Mouse (Mus musculus): ENCODE measurements around the gene Camsap3.
"Not testable (repeated sequence)": the region's sequence is repeated elsewhere in the genome, so short reads cannot be mapped to it uniquely, and the experiment has no call there.

Gene Camsap3

GRCm38 (mm10) chr8:3586993-3587390, at the start of gene Camsap3:
Gene Camsap3 (plus strand): TSS chr8:3587293.
- DNase-seq (ENCODE audit: extremely low spot score), result no peak

- no peak for DNase-seq (ENCODE audit: extremely low spot score)
These were observed 49.4 kb upstream of the Camsap3 start for GRCm38 (mm10) chr8:3537666-3538065.

GRCm38 (mm10) chr8:3539146-3539545, 47.9 kb upstream of the Camsap3 start:
- no peak for DNase-seq (ENCODE audit: extremely low spot score)

- no peak for DNase-seq (ENCODE audit: extremely low spot score)
These were observed 47.0 kb upstream of the Camsap3 start for GRCm38 (mm10) chr8:3540076-3540475.

- no peak for DNase-seq (ENCODE audit: extremely low spot score)
These were observed 40.6 kb upstream of the Camsap3 start for GRCm38 (mm10) chr8:3546511-3546910.

- no peak for DNase-seq (ENCODE audit: extremely low spot score)
These were observed 34.9 kb upstream of the Camsap3 start for GRCm38 (mm10) chr8:3552240-3552639.

- DNase-seq (ENCODE audit: extremely low spot score), result peak; percentile 22
These were observed 31.0 kb upstream of the Camsap3 start for GRCm38 (mm10) chr8:3556114-3556513.

GRCm38 (mm10) chr8:3567641-3568371, 19.3 kb upstream of the Camsap3 start, which contains the start of gene C330021F23Rik:
Gene C330021F23Rik (plus strand): TSS chr8:3567990.
- DNase-seq (ENCODE audit: extremely low spot score), result peak; percentile 74

- peak; percentile 27 for DNase-seq (ENCODE audit: extremely low spot score)
These were observed 18.7 kb upstream of the Camsap3 start for GRCm38 (mm10) chr8:3568378-3568777.

GRCm38 (mm10) chr8:3569784-3570183, 17.3 kb upstream of the Camsap3 start:
- no peak for DNase-seq (ENCODE audit: extremely low spot score)

GRCm38 (mm10) chr8:3574546-3574945, 12.5 kb upstream of the Camsap3 start:
- DNase-seq (ENCODE audit: extremely low spot score), result no peak

GRCm38 (mm10) chr8:3576211-3576960, 10.7 kb upstream of the Camsap3 start:
- DNase-seq (ENCODE audit: extremely low spot score), result no peak

GRCm38 (mm10) chr8:3579390-3580364, 7.4 kb upstream of the Camsap3 start:
- DNase-seq (ENCODE audit: extremely low spot score), result no peak

- not testable (repeated sequence) for DNase-seq (ENCODE audit: extremely low spot score)
These were observed 5.1 kb upstream of the Camsap3 start for GRCm38 (mm10) chr8:3581961-3582360.

- DNase-seq (ENCODE audit: extremely low spot score), result no peak
These were observed 641 bp upstream of the Camsap3 start for GRCm38 (mm10) chr8:3586452-3586851.

- peak; percentile 72 for DNase-seq (ENCODE audit: extremely low spot score)
These were observed 531 bp downstream of the Camsap3 start for GRCm38 (mm10) chr8:3587391-3588257.

- DNase-seq (ENCODE audit: extremely low spot score), result peak; percentile 27
These were observed 1.2 kb downstream of the Camsap3 start for GRCm38 (mm10) chr8:3588258-3588633.

GRCm38 (mm10) chr8:3593470-3593869, 6.4 kb downstream of the Camsap3 start:
- no peak for DNase-seq (ENCODE audit: extremely low spot score)

- no peak for DNase-seq (ENCODE audit: extremely low spot score)
These were observed 7.4 kb downstream of the Camsap3 start for GRCm38 (mm10) chr8:3594466-3594865.

- no peak for DNase-seq (ENCODE audit: extremely low spot score)
These were observed 11.0 kb downstream of the Camsap3 start for GRCm38 (mm10) chr8:3598054-3598453.

- DNase-seq (ENCODE audit: extremely low spot score), result no peak
These were observed 12.1 kb downstream of the Camsap3 start for GRCm38 (mm10) chr8:3599219-3599618.
